Mouse (Mus musculus) small intestine, adult 2 months (tissue): ENCODE measurements around the gene Tmem91. TPM values are rescaled to one million over a fixed set of nuclear protein-coding genes. Genes with fewer than 3 reads are reported as not detected.
A peak's percentile ranks its signal among the peaks of the same experiment; 100 is the strongest.

Experiments used
- H3K27ac ChIP-seq: fragments of 200-500 bp; 2 replicates; pipeline ENCODE4 v1.5.1; 2012; ENCODE audit warnings: low read depth, low read length, control low read depth, inconsistent platforms; ENCODE audit not compliant: insufficient read depth
- H3K27me3 ChIP-seq: fragments of 200-500 bp; 2 replicates; pipeline ENCODE4 v1.6.1; 2012; ENCODE audit warnings: mild to moderate bottlenecking, moderate library complexity, low read length, inconsistent platforms; ENCODE audit not compliant: control insufficient read depth, insufficient read depth
- H3K36me3 ChIP-seq: fragments of 200-500 bp; 2 replicates; pipeline ENCODE4 v1.6.1; 2012; ENCODE audit warnings: mild to moderate bottlenecking, low read length, control low read depth, inconsistent platforms; ENCODE audit not compliant: control insufficient read depth, insufficient read depth
- H3K4me1 ChIP-seq: fragments of 200-500 bp; 2 replicates; pipeline ENCODE4 v1.6.1; 2012; ENCODE audit warnings: low read length, inconsistent platforms, mixed read lengths; ENCODE audit not compliant: control insufficient read depth, insufficient read depth, insufficient read length
- H3K4me3 ChIP-seq: fragments of 200-500 bp; 2 replicates; pipeline ENCODE4 v1.5.1; 2012; ENCODE audit warnings: low read depth, mild to moderate bottlenecking, control low read depth, inconsistent platforms, low read length, moderate library complexity
- CTCF ChIP-seq: fragments of 200-500 bp; IDR thresholded peaks from 2 replicates; pipeline ENCODE4 v1.5.1; 2012; ENCODE audit warnings: low read depth, mild to moderate bottlenecking, control low read depth, inconsistent platforms, low read length, moderate library complexity, mixed read lengths; ENCODE audit not compliant: insufficient replicate concordance, insufficient read length; ENCODE audit errors: extremely low read depth
- POLR2A ChIP-seq: fragments of 200-500 bp; IDR thresholded peaks from 2 replicates; pipeline ENCODE4 v1.6.1; 2012; ENCODE audit warnings: low read depth, mild to moderate bottlenecking, control low read depth, inconsistent platforms, low read length, moderate library complexity
- WGBS: fragments of 180-500 bp; shearing (Covaris S2); methylation state at CpG from one replicate; pipeline ENCODE4 v1.1.7; 2018; 5-methylcytosine and 5-hydroxymethylcytosine counted together
- polyA plus RNA-seq: library from polyadenylated mRNA; depleted of rRNA; stranded (reverse); fragments of >200 nt; gene quantifications from 2 replicates; pipeline ENCODE4 v1.2.3, GENCODE M21; 2012

Gene Tmem91
- polyA plus RNA-seq, 1 experiment = 0.23 TPM

DNA sequence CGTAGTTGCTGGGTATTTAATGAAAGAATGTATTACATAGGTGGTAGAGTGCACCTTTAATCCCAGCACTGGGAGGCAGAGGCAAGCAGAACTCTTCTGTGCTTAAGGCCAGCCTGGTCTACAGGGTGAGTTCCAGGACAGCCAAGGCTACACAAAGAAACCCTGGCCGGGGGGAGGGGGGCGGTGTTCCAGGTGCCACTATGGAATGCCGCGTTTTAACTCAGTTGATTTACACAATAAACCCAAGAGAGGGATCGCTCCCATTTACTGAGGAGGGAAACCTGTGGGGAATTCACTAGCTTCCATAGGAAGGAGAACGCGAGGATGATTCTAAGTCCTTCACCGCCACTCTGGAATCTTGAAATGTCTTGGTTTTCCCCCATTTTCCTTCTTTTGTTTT, 5.3 kb downstream of the Tmem91 start:
- 84% methylated on average over 9 of the region's 9 CpGs for WGBS
- Histone ChIP-seq H3K27me3 (peaks cover 5% of the 10 kb centered on the region), H3K36me3 (peaks cover 22% of the 10 kb centered on the region; the same call in 1 of the 2 replicates), H3K4me3 (no peak overlapping the region), H3K4me1 (no peaks in the 10 kb centered on the region; the same call in 1 of the 2 replicates), H3K27ac (no peak overlapping the region)
- no peak for TF ChIP-seq CTCF
- no peak for TF ChIP-seq POLR2A

GRCm38 (mm10) chr7:25669158-25669557, 5.8 kb downstream of the Tmem91 start:
- no peaks in the 10 kb centered on the region; the same call in 1 of the 2 replicates for H3K4me1 ChIP-seq
- no peak overlapping the region for H3K4me3 ChIP-seq
- WGBS = 83% methylated on average over 10 of the region's 10 CpGs
- peaks cover 26% of the 10 kb centered on the region for H3K36me3 ChIP-seq
- no peak overlapping the region for H3K27ac ChIP-seq
- peaks cover 4% of the 10 kb centered on the region; the same call in 1 of the 2 replicates for H3K27me3 ChIP-seq
- TF ChIP-seq CTCF = no peak
- no peak for TF ChIP-seq POLR2A

DNA sequence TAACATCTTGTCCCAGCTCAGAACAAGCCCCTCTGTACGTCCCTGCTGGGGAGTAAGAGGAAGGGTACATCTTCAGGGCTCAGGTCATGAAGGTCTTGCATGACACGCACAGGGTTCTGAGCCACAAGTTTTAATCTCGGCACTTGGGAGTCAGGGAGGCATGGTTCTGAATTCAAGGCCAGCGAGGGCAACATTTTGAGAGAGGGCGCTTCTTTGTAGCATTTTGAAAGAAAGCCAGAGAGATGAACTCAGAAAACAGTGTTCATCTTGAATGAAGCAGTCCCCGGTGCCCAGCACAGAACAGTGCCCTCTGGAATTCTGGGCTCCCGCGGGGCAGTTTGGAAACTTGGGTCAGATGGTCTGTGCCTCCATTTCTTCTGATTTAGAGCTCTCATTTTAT, 8.6 kb downstream of the Tmem91 start:
- Histone ChIP-seq H3K4me3 (no peak overlapping the region), H3K4me1 (no peaks in the 10 kb centered on the region; the same call in 1 of the 2 replicates), H3K27me3 (no peaks in the 10 kb centered on the region), H3K36me3 (peaks cover 31% of the 10 kb centered on the region), H3K27ac (no peak overlapping the region)
- WGBS = 94% methylated on average over 8 of the region's 8 CpGs
- no peak for TF ChIP-seq POLR2A
- TF ChIP-seq CTCF = no peak

- H3K27ac ChIP-seq = peak within 1 kb of the TSS; percentile 79
- under 1% methylated on average over 49 of the region's 50 CpGs for WGBS
Measured at GRCm38 (mm10) chr7:25658657-25659472, 16.1 kb downstream of the Tmem91 start, which contains the start of the genes Bckdha and Exosc5. Bckdha (minus strand) TSS chr7:25658981. Exosc5 (plus strand) TSS chr7:25659164.

GRCm38 (mm10) chr7:25657785-25658184, 17.2 kb downstream of the Tmem91 start:
- Histone ChIP-seq H3K27me3 (no peaks in the 10 kb centered on the region), H3K27ac (no peak overlapping the region), H3K36me3 (no peaks in the 10 kb centered on the region), H3K4me3 (peak overlapping the region; percentile 72), H3K4me1 (peaks cover 7% of the 10 kb centered on the region; the same call in 1 of the 2 replicates)
- WGBS = 16% methylated on average over 10 of the region's 10 CpGs
- TF ChIP-seq CTCF (no peak), POLR2A (no peak)

More at GRCm38 (mm10) chr7:25658657-25659472, 16.1 kb downstream of the Tmem91 start, which contains the start of the genes Bckdha and Exosc5:
- peak; percentile 31; the same call in 1 of the 2 replicates for TF ChIP-seq POLR2A
- no peak for TF ChIP-seq CTCF
- Histone ChIP-seq H3K4me1 (peaks cover 7% of the 10 kb centered on the region; the same call in 1 of the 2 replicates), H3K36me3 (peaks cover 3% of the 10 kb centered on the region), H3K4me3 (peak within 1 kb of the TSS; percentile 84), H3K27me3 (no peaks in the 10 kb centered on the region)

DNA sequence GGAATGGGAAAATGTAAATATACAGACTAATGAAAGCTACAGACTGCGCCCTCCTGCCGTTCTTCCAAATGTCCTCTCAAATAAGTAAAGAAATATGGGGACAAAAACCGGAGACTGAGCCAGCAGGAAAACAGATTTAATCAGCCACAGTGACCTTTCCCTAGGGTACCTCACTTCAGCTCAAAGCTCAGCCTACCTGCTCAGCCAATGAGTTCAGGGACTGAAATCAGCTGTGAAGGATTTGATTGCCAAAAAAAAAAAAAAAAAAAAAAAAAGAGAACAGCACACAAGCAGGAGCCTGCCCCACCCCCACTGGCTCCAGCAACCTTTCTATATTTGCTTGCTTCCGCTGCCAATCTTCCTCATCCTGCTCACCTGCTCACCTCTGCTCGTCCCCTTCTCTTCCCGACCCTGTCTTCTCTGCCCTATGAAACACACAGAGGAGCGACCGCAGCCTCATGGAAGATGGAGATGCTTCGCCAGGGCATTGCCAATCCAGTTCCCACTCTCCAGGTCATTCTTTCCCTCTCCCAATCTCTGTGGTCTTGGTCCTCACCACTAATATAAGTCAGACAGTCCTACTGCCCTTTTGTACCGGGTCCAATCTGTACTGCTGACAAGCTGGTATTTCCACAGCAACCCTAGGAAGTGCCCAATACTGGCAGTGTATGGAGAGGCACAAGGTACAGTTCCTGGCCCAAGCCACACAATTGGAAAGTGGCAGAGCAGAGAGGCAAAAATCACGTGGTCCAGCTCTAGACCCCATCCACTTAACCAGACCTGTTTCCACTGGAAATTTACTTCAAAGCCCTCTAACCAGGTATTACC, 19.2 kb downstream of the Tmem91 start:
- H3K36me3 ChIP-seq = no peaks in the 10 kb centered on the region
- no peak overlapping the region for H3K27ac ChIP-seq
- no peaks in the 10 kb centered on the region for H3K27me3 ChIP-seq
- WGBS = 46% methylated on average over 11 of the region's 11 CpGs
- peak overlapping the region; percentile 19; the same call in 1 of the 2 replicates for H3K4me3 ChIP-seq
- peaks cover 7% of the 10 kb centered on the region; the same call in 1 of the 2 replicates for H3K4me1 ChIP-seq
- TF ChIP-seq POLR2A (no peak), CTCF (no peak)
